In genomic region chr7:114415336-114416020, GRCm38 (mm10) we compare ENCODE assay signal across 8 mouse cellular contexts. TPM values are rescaled to one million over a fixed set of nuclear protein-coding genes. Genes with fewer than 3 reads are reported as not detected.
DNase-seq lines count a peak whose midpoint lies in the region.

No protein-coding gene starts in this region.

- intact Hi-C loops in heart, postnatal 14 days (cut with DNase I) = loop anchor here (5.0 kb wide), 2 partner anchors 123 to 138 kb away; partner anchors contain the start of gene Psma1

- peak; percentile 48 for DNase-seq in CD4-positive, CD25-positive, alpha-beta regulatory T cell, adult 2 months (ENCODE audit: low read depth, low spot score)
- peak; percentile 45 to 60 for DNase-seq in adrenal gland, postnatal 36 days
- peak; percentile 58 for DNase-seq in forebrain, embryonic 10.5 days (ENCODE audit: extremely low spot score, low spot score)
- DNase-seq in heart, postnatal 14 days = peak; percentile 60 to 64
- peak; percentile 59 to 66 for DNase-seq in layer of hippocampus, postnatal 10 days (ENCODE audit: low spot score in 2 of 2)
- DNase-seq in lung, postnatal 10 days = peak; percentile 41
- peak; percentile 60 for DNase-seq in right cerebral cortex, adult 18-20 months
- DNase-seq in urinary bladder, postnatal 14 days (ENCODE audit: low spot score) = peak; percentile 32

- H3K4me3 ChIP-seq in forebrain, embryonic 10.5 days = peak overlapping the region; percentile 87

- H3K36me3 ChIP-seq in forebrain, embryonic 10.5 days (replicated peaks) = no peaks in the 10 kb centered on the region; the same call in 1 of the 2 replicates

- peaks cover 5% of the 10 kb centered on the region; the same call in 1 of the 2 replicates for H3K9me3 ChIP-seq in forebrain, embryonic 10.5 days

- H3K4me1 ChIP-seq in forebrain, embryonic 10.5 days = peaks cover 35% of the 10 kb centered on the region

- WGBS in forebrain, embryonic 10.5 days = under 1% methylated on average over 103 of the region's 103 CpGs

- H3K27ac ChIP-seq in forebrain, embryonic 10.5 days = peak overlapping the region; percentile 97

- H3K27me3 ChIP-seq in forebrain, embryonic 10.5 days (ENCODE audit: poor library complexity, severe bottlenecking) = no peaks in the 10 kb centered on the region

RNA-seq across cellular contexts. Expression of gene Pde3b, which starts 0.4 kb away (rescaled TPM):
- total RNA-seq in adrenal gland, postnatal 36 days (2021) = 10 to 100 TPM; 40.6 to 45.9 TPM
- polyA plus RNA-seq in forebrain, embryonic 10.5 days (2016; fragmentation: Nextera tagmentation; extraction: Ambion mirVana) = 7.7 and 9.2 TPM in 2 replicates
- total RNA-seq in heart, postnatal 14 days (2021) = 1 to 10 TPM; 5.2 to 7.9 TPM
- 10 to 100 TPM; 10.5 to 13.0 TPM for total RNA-seq in layer of hippocampus, postnatal 10 days (2021)

Comparison
In these comparisons a context has a peak if more than half of its experiments do, and no peak if none do; other contexts are left out.
1. Peak in every context shown above with its lines: DNase-seq, H3K4me3 ChIP-seq and H3K27ac ChIP-seq.